ENCODE assay signal across 9 mouse cellular contexts in the genomic region with DNA sequence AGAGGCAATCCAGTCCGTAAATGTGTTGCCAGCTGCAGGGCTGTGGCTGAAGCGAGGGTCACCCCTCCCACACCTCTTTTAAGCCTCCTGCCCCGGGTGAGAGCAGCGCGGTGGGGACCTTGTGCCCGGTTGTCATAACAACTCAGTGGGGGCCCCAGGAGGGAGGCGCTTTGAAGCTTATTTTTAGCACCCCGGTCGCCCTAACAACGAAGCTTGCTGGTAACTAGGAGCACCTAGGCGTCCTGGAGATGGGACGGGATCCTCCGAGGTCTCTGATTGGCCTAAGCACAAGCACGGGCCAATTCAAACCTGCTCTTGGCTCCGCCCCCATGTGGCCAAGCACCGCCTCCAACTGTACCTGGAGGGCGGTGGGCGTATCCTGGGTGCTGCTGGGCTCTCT. TPM values are rescaled to one million over a fixed set of nuclear protein-coding genes. Genes with fewer than 3 reads are reported as not detected.
DNase-seq lines count a peak whose midpoint lies in the region; ATAC-seq and TF ChIP-seq lines count a peak whose summit lies in the region.
"Had no signal": no experiment of that assay in that cellular context is flagged by ENCODE, and none has a peak within 500 bp of the region (broad histone marks: within the 10 kb centered on the region; RNA-seq: fewer than 3 reads in every experiment).

No protein-coding gene starts in this region.

- no peaks in the 10 kb centered on the region for H3K9me3 ChIP-seq in lung, embryonic 15.5 days
- H3K9me3 ChIP-seq in forebrain, embryonic 10.5 days = no peaks in the 10 kb centered on the region
- H3K9me3 ChIP-seq in intestine, embryonic 16.5 days (ENCODE audit: control insufficient read depth, low read length) = no peaks in the 10 kb centered on the region
- H3K9me3 ChIP-seq in midbrain, embryonic 10.5 days (replicated peaks) = no peaks in the 10 kb centered on the region

- TF ChIP-seq POLR2A in lung, adult 2 months (IDR thresholded peaks at IDR 0.05; ENCODE audit: borderline replicate concordance, extremely low read depth, low read depth, low read length) = no peak
- TF ChIP-seq POLR2A in testis, adult 2 months (IDR thresholded peaks at IDR 0.05; ENCODE audit: control insufficient read depth, low read depth, low read length) = peak; percentile 65; the same call in 1 of the 2 replicates

- H3K4me1 ChIP-seq in lung, embryonic 15.5 days = peaks cover 20% of the 10 kb centered on the region
- no peaks in the 10 kb centered on the region for H3K4me1 ChIP-seq in lung, adult 2 months (ENCODE audit: control insufficient read depth, insufficient read depth, low read length)
- peaks cover 46% of the 10 kb centered on the region for H3K4me1 ChIP-seq in forebrain, embryonic 10.5 days
- peaks cover 9% of the 10 kb centered on the region; the same call in 1 of the 2 replicates for H3K4me1 ChIP-seq in intestine, embryonic 16.5 days (ENCODE audit: control insufficient read depth, insufficient read depth, low read length)
- peaks cover 42% of the 10 kb centered on the region for H3K4me1 ChIP-seq in midbrain, embryonic 10.5 days
- peaks cover 27% of the 10 kb centered on the region for H3K4me1 ChIP-seq in testis, adult 2 months (ENCODE audit: control insufficient read depth, insufficient read depth, low read length)

- TF ChIP-seq CTCF in lung, adult 2 months (IDR thresholded peaks at IDR 0.05; ENCODE audit: insufficient read depth, low read length) = no peak
- no peak for TF ChIP-seq CTCF in testis, adult 2 months (IDR thresholded peaks at IDR 0.05; ENCODE audit: control insufficient read depth, insufficient read depth, insufficient replicate concordance, low read depth, low read length)

- no peak overlapping the region for H3K27ac ChIP-seq in lung, embryonic 15.5 days
- H3K27ac ChIP-seq in forebrain, embryonic 10.5 days = peak overlapping the region; percentile 63
- no peak overlapping the region for H3K27ac ChIP-seq in intestine, embryonic 16.5 days (ENCODE audit: low read length)
- 0 out of 2 replicates have a peak overlapping the region, but pooled peaks have one; percentile 63 for H3K27ac ChIP-seq in midbrain, embryonic 10.5 days (replicated peaks)
- peak overlapping the region; percentile 82; the same call in 1 of the 2 replicates for H3K27ac ChIP-seq in testis, adult 2 months (ENCODE audit: control insufficient read depth, insufficient read depth, low read depth, low read length)

- no peaks in the 10 kb centered on the region for H3K36me3 ChIP-seq in lung, embryonic 15.5 days
- H3K36me3 ChIP-seq in forebrain, embryonic 10.5 days (replicated peaks) = peaks cover 18% of the 10 kb centered on the region
- H3K36me3 ChIP-seq in intestine, embryonic 16.5 days (ENCODE audit: control insufficient read depth, insufficient read depth, low read length) = no peaks in the 10 kb centered on the region
- peaks cover 14% of the 10 kb centered on the region for H3K36me3 ChIP-seq in midbrain, embryonic 10.5 days
- no peaks in the 10 kb centered on the region for H3K36me3 ChIP-seq in testis, adult 2 months (ENCODE audit: control insufficient read depth, insufficient read depth, low read length)

- DNase-seq in lung, adult 2 months = no peak
- DNase-seq in forebrain, embryonic 10.5 days (ENCODE audit: extremely low spot score, low spot score) = peak; percentile 41
- peak; percentile 55 for DNase-seq in midbrain, embryonic 10.5 days (ENCODE audit: low spot score)

- peaks cover 19% of the 10 kb centered on the region for H3K27me3 ChIP-seq in lung, embryonic 15.5 days
- H3K27me3 ChIP-seq in forebrain, embryonic 10.5 days (ENCODE audit: poor library complexity, severe bottlenecking) = peaks cover 52% of the 10 kb centered on the region
- 0 out of 2 replicates have a peak, but pooled peaks cover 6% of the 10 kb centered on the region for H3K27me3 ChIP-seq in intestine, embryonic 16.5 days (replicated peaks; ENCODE audit: control insufficient read depth, insufficient read depth, low read length)
- peaks cover 49% of the 10 kb centered on the region for H3K27me3 ChIP-seq in midbrain, embryonic 10.5 days (ENCODE audit: low read depth, poor library complexity, severe bottlenecking)
- H3K27me3 ChIP-seq in testis, adult 2 months (ENCODE audit: control insufficient read depth, insufficient read depth, low read length) = no peaks in the 10 kb centered on the region

- peak overlapping the region; percentile 42 for H3K4me2 ChIP-seq in lung, embryonic 15.5 days
- peak overlapping the region; percentile 46 for H3K4me2 ChIP-seq in intestine, embryonic 16.5 days (ENCODE audit: low read depth, low read length)

- ATAC-seq in lung, embryonic 15.5 days (ENCODE audit: borderline replicate concordance, extremely low read depth, low FRiP score, low TSS enrichment) = peak; percentile 51
- ATAC-seq in intestine, embryonic 16.5 days = peak; percentile 72
- ATAC-seq in granulocyte monocyte progenitor cell, adult 5-6 weeks (replicated peaks; ENCODE audit: poor library complexity, severe bottlenecking) = no peak
- ATAC-seq in monocyte, adult 5-6 weeks (replicated peaks; ENCODE audit: insufficient number of reproducible peaks, low FRiP score, low TSS enrichment, poor library complexity, severe bottlenecking) = no peak

- no peak overlapping the region for H3K9ac ChIP-seq in lung, embryonic 15.5 days
- H3K9ac ChIP-seq in intestine, embryonic 16.5 days (ENCODE audit: low read depth, low read length) = no peak overlapping the region

- no peak overlapping the region; the same call in 1 of the 2 replicates for H3K4me3 ChIP-seq in lung, embryonic 15.5 days
- no peak overlapping the region for H3K4me3 ChIP-seq in lung, adult 2 months (replicated peaks; ENCODE audit: extremely low read depth, low read depth, low read length)
- peak overlapping the region; percentile 37 for H3K4me3 ChIP-seq in forebrain, embryonic 10.5 days
- H3K4me3 ChIP-seq in intestine, embryonic 16.5 days (ENCODE audit: low read length) = peak overlapping the region; percentile 3; the same call in 1 of the 2 replicates
- peak overlapping the region; percentile 42 for H3K4me3 ChIP-seq in midbrain, embryonic 10.5 days
- H3K4me3 ChIP-seq in testis, adult 2 months (ENCODE audit: control insufficient read depth, low read depth, low read length) = peak overlapping the region; percentile 48

- WGBS in lung, embryonic 15.5 days = 2% methylated on average over 18 of the region's 18 CpGs
- 6% methylated on average over 18 of the region's 18 CpGs for whole genome bisulfite sequencing in lung, adult 2 months
- WGBS in forebrain, embryonic 10.5 days = 3% methylated on average over 18 of the region's 18 CpGs
- WGBS in intestine, embryonic 16.5 days = 2% methylated on average over 18 of the region's 18 CpGs
- 3% methylated on average over 18 of the region's 18 CpGs for WGBS in midbrain, embryonic 10.5 days

RNA-seq across cellular contexts. Expression of gene Necab2, which starts 19.6 kb away (rescaled TPM):
- 1.4 and 1.6 TPM in 2 replicates for polyA plus RNA-seq in lung, embryonic 15.5 days (2015; fragmentation: Nextera tagmentation; extraction: Ambion mirVana)
- 0.63 and 1.0 TPM in 2 replicates for polyA plus RNA-seq in lung, adult 2 months (2012; rRNA removed)
- 15.5 and 19.1 TPM in 2 replicates for polyA plus RNA-seq in forebrain, embryonic 10.5 days (2016; fragmentation: Nextera tagmentation; extraction: Ambion mirVana)
- polyA plus RNA-seq in intestine, embryonic 16.5 days (2015; fragmentation: Nextera tagmentation; extraction: Ambion mirVana) = 1.3 and 1.6 TPM in 2 replicates
- polyA plus RNA-seq in midbrain, embryonic 10.5 days (2016; fragmentation: Nextera tagmentation; extraction: Ambion mirVana) = 16.3 and 17.0 TPM in 2 replicates
- polyA plus RNA-seq in testis, adult 2 months (2012; rRNA removed) = 14.8 and 16.0 TPM in 2 replicates
- not detected in 2 replicates for total RNA-seq in granulocyte monocyte progenitor cell, adult 5-6 weeks (2014; fragmentation: Nextera tagmentation)
- total RNA-seq in granulocyte monocyte progenitor cell, adult 5-6 weeks (2017) = not detected in 2 replicates
- not detected in 3 replicates for total RNA-seq in monocyte, adult 5-6 weeks (2017)

RNA-seq across cellular contexts. Expression of gene Osgin1, which starts 32.2 kb away (rescaled TPM):
- 1.0 and 1.7 TPM in 2 replicates for polyA plus RNA-seq in lung, embryonic 15.5 days (2015; fragmentation: Nextera tagmentation; extraction: Ambion mirVana)
- 48.8 and 57.9 TPM in 2 replicates for polyA plus RNA-seq in lung, adult 2 months (2012; rRNA removed)
- polyA plus RNA-seq in forebrain, embryonic 10.5 days (2016; fragmentation: Nextera tagmentation; extraction: Ambion mirVana) = 0.48 and 0.73 TPM in 2 replicates
- polyA plus RNA-seq in intestine, embryonic 16.5 days (2015; fragmentation: Nextera tagmentation; extraction: Ambion mirVana) = 8.0 and 9.2 TPM in 2 replicates
- 0.21 and 0.23 TPM in 2 replicates for polyA plus RNA-seq in midbrain, embryonic 10.5 days (2016; fragmentation: Nextera tagmentation; extraction: Ambion mirVana)
- polyA plus RNA-seq in testis, adult 2 months (2012; rRNA removed) = 437 and 440 TPM in 2 replicates
- 1.0 and 4.3 TPM in 2 replicates for total RNA-seq in granulocyte monocyte progenitor cell, adult 5-6 weeks (2014; fragmentation: Nextera tagmentation)
- total RNA-seq in granulocyte monocyte progenitor cell, adult 5-6 weeks (2017) = 0.93 and 1.8 TPM in 2 replicates
- 6.2 to 9.9 TPM (median 7.8 TPM) in 3 replicates for total RNA-seq in monocyte, adult 5-6 weeks (2017)

RNA-seq across cellular contexts. Expression of gene Slc38a8, which starts 35.4 kb away (rescaled TPM):
- not detected in 2 replicates for polyA plus RNA-seq in lung, embryonic 15.5 days (2015; fragmentation: Nextera tagmentation; extraction: Ambion mirVana)
- 0.14 TPM in 1 of 2 replicates, not detected in the other for polyA plus RNA-seq in lung, adult 2 months (2012; rRNA removed)
- 1.0 and 4.4 TPM in 2 replicates for polyA plus RNA-seq in forebrain, embryonic 10.5 days (2016; fragmentation: Nextera tagmentation; extraction: Ambion mirVana)
- 0.05 and 0.06 TPM in 2 replicates for polyA plus RNA-seq in intestine, embryonic 16.5 days (2015; fragmentation: Nextera tagmentation; extraction: Ambion mirVana)
- 0.15 and 1.1 TPM in 2 replicates for polyA plus RNA-seq in midbrain, embryonic 10.5 days (2016; fragmentation: Nextera tagmentation; extraction: Ambion mirVana)
- 1.3 and 1.4 TPM in 2 replicates for polyA plus RNA-seq in testis, adult 2 months (2012; rRNA removed)
- not detected in 2 replicates for total RNA-seq in granulocyte monocyte progenitor cell, adult 5-6 weeks (2014; fragmentation: Nextera tagmentation)
- total RNA-seq in granulocyte monocyte progenitor cell, adult 5-6 weeks (2017) = not detected in 2 replicates
- not detected in 3 replicates for total RNA-seq in monocyte, adult 5-6 weeks (2017)
- polyA plus RNA-seq: liver, embryonic 16.5 days had no signal

Comparison
In these comparisons a context has a peak if more than half of its experiments do, and no peak if none do; other contexts are left out.
1. ATAC-seq: peak in lung, embryonic 15.5 days (single experiment) and intestine, embryonic 16.5 days (single experiment); none in granulocyte monocyte progenitor cell, adult 5-6 weeks (single experiment) and monocyte, adult 5-6 weeks (single experiment).
2. H3K27ac ChIP-seq: peak in forebrain, embryonic 10.5 days (single experiment), midbrain, embryonic 10.5 days (single experiment) and testis, adult 2 months (single experiment); none in lung, embryonic 15.5 days (single experiment) and intestine, embryonic 16.5 days (single experiment).
3. H3K4me3 ChIP-seq: peak in forebrain, embryonic 10.5 days (single experiment), intestine, embryonic 16.5 days (single experiment), midbrain, embryonic 10.5 days (single experiment) and testis, adult 2 months (single experiment); none in lung, embryonic 15.5 days (single experiment) and lung, adult 2 months (single experiment).